ENCODE assay signal across 17 mouse cellular contexts in genomic region chr14:47196711-47197110, GRCm38 (mm10).
"Had no signal": no experiment of that assay in that cellular context is flagged by ENCODE, and none has a peak within 500 bp of the region (broad histone marks: within the 10 kb centered on the region; RNA-seq: fewer than 3 reads in every experiment).

No protein-coding gene starts in this region.

- H3K9me3 ChIP-seq: lung, embryonic 15.5 days; midbrain, embryonic 13.5 days; midbrain, embryonic 15.5 days; neural tube, embryonic 12.5 days; stomach, embryonic 15.5 days had no signal

- H3K27ac ChIP-seq: lung, embryonic 15.5 days; macrophage; midbrain, embryonic 13.5 days; midbrain, embryonic 15.5 days; neural tube, embryonic 12.5 days; stomach, embryonic 15.5 days; stomach, postnatal 0 days had no signal

- H3K9ac ChIP-seq: lung, embryonic 15.5 days; midbrain, embryonic 13.5 days; midbrain, embryonic 15.5 days; neural tube, embryonic 12.5 days; stomach, embryonic 15.5 days had no signal

- ATAC-seq: lung, postnatal 0 days; midbrain, embryonic 13.5 days; midbrain, embryonic 15.5 days had no signal

- H3K4me1 ChIP-seq: lung, embryonic 15.5 days; midbrain, embryonic 13.5 days; midbrain, embryonic 15.5 days; neural tube, embryonic 12.5 days; stomach, embryonic 15.5 days had no signal

- H3K4me3 ChIP-seq: lung, embryonic 15.5 days; megakaryocyte, embryonic 14.5 days; midbrain, embryonic 13.5 days; midbrain, embryonic 15.5 days; neural tube, embryonic 12.5 days; stomach, embryonic 15.5 days had no signal

- H3K36me3 ChIP-seq: lung, embryonic 15.5 days; midbrain, embryonic 13.5 days; midbrain, embryonic 15.5 days; neural tube, embryonic 12.5 days; stomach, embryonic 15.5 days had no signal

- H3K4me2 ChIP-seq: lung, embryonic 15.5 days; midbrain, embryonic 11.5 days; midbrain, embryonic 13.5 days; midbrain, embryonic 15.5 days; neural tube, embryonic 12.5 days; stomach, embryonic 15.5 days had no signal

- DNase-seq: lung, adult 2 months; lung, postnatal 14 days; lung, postnatal 36 days; right cerebral cortex, postnatal 14 days; thymus, adult 2 months; thymus, postnatal 25 days; thymus, postnatal 4 days had no signal

- H3K27me3 ChIP-seq: lung, embryonic 15.5 days; midbrain, embryonic 13.5 days; midbrain, embryonic 15.5 days; neural tube, embryonic 12.5 days; stomach, embryonic 15.5 days had no signal
